Mouse (Mus musculus): ENCODE measurements around the gene Ccdc113.

Ccdc113 gene

DNA sequence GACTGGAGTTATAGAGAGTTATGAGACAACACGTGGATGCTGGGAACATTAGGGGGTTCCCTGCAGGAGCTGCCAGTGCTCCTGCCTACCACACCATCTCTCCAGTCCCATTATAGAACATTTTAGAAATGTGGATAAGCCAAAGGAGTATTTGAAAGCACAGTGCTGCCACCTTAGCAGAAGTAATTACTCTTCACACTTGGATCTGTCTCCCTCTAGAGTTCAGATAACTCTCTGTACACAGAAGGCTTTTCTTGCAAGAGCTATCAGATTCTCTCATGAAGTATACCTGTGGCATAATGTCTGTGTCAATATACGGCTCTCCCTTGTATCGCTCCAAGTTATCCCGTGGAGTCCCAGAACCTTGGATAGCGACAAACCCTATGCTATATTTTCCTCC lies 5.6 kb downstream of the Ccdc113 start:
- 43% methylated on average over 5 of the region's 5 CpGs for WGBS

DNA sequence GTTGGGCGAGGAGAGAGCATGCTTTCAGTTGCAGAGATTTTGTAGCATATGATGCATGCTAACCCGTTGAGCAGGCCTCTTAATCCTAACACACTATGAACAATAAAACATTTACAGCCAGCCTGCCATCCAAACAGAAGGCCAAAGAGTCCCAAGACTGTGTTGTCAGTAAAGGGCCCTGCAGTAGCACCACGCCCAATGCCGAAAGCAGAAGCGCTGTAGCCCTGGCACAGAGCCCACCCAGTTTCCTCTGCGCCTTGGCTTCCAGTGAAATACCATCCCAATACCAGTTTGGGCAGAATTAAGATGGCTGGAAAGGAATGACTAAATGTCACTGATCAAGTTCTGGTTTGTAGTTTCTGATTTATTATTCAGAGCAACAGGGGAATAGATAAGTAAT lies 8.3 kb downstream of the Ccdc113 start:
- WGBS, result 84% methylated on average over 6 of the region's 6 CpGs

DNA sequence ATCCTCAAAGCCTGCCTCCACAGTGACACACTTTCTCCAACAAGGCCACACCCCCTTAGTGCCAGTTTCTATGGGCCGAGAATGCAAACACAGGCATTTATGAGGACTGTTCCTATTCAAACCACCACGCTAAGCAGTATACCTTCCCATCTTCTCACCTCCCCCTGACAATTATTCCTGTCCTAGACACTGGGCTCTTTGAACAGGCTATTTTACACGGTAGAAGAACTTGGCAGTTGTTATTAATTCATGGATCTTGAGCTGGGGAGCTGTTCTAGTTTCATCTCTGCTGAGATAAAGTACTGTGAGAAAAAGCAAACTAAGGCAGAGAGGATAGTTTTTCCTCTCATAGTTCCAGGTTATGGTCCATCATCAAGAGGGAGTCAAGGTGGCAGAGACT lies 9.2 kb downstream of the Ccdc113 start:
- 43% methylated on average over 3 of the region's 3 CpGs for WGBS

DNA sequence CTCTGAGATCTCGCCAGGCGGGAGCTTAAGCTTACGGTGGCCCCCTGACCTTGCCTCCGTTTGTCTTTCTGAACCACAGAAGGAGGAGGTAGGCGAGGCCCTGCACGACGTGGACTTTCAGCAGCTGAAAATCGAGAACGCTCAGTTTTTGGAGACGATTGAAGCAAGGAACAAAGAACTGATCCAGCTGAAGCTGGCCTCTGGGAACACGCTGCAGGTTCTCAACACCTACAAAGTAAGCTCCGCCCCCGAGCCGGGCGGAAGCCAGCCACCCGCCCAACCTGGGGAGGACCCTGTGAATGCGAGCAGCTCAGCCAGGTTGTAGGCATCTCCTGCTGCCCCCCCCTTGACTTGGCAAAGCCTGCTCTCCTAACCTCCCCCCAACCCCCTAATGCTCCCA lies 11.9 kb downstream of the Ccdc113 start:
- WGBS, result 86% methylated on average over 17 of the region's 17 CpGs

DNA sequence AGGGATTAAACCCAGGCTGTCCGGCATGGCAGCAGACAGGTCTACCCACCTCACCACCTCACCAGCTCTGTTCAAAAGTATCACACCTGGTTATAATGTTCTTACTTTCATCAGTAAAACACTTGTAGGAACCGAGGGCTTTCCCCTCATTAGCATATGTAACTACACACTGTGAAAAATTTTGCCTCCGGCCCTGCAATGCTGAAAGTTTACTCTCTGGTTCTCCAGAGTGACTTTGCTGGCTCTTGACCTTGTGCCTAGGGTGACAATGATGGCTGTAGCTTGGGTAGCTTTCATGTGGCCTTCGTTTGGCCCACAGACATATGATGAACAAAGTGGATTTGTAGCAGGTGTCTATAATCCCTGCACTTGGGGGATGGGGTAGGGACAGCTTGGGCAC lies 13.1 kb downstream of the Ccdc113 start:
- 88% methylated on average over 4 of the region's 4 CpGs for WGBS

DNA sequence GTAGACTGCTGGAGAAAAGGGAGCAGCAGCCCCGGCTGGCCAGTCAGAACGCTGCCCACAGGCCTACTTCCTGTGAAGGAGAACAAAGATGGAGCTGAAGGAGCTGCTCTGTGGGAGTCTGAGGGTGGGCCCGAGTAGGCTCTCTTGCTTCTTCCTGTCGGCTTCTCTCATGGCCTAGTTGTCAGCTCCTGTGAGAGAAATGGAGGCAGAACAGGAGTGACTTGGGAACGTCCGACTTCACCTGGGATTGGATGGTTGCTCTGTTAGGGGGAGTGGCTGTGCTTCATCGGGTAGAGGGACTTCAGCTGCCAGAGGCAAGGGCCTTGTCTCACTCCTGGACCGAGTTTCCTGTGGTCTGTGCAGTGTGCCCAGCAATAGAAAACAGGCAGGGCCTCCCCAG lies 14.0 kb downstream of the Ccdc113 start:
- WGBS, result 54% methylated on average over 8 of the region's 8 CpGs

DNA sequence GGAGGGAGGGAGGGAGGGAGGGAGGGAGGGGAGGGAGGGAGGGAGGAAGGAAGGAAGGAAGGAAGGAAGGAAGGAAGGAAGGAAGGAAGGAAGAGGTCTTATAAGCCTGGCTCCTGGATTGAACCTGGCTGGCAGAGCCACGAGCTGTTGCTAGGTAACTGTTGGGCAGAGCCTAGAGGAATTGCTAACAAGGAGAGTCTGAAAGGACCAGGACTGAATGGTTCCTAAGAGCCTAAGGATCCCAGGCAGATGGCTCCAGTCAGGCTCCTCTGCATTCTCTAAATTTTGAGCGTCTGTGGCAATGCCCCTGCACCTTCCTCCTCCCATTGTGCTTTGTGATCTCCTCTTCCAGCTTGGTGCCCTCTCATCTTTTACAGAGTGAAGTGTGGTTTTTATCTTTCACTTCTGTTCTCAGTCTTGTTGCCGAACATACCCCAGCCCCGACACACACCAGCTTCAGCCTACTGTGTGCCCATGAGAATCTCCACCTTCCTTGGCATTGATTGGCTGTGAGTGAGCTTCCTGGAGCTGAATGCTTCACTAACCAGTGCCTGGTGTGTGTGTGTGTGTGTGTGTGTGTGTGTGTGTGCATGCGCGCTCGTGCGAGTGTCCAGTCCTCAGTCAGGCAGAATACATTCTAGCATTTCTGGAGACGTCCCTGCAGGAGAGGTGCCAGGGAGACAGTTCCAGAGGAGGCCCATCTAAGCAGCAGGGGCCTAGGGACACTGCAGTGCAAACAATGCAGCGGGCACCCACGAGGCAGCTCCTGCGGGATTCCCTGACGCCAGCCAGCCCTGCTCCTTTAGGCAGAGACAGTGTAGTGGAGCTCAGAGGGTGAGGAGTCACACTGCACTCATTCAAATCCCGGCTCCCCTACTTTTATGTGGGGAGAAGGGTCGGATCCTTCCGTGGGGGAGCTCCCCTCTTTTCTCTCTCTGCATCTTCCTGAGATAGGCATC lies 16.3 kb downstream of the Ccdc113 start:
- WGBS, result 39% methylated on average over 16 of the region's 16 CpGs

DNA sequence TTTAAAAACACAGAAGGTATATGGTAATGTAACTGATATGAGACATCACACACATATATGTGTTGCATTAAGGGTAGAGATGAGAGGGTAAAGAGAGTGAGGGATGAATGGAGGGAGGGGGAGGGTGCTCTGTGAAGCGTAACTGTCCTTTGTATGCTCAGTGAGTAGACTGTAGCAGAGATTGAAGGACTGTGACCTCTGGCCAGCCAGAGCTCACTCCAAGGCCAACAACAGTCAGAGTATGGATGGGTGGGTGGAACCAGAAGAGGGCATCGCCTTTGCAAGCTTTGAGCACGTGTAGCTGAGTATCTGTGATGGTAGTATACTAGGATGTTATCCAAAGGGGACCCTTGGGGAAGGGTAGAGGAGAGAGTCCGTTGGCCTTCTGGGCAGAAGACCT lies 17.7 kb downstream of the Ccdc113 start:
- 87% methylated on average over 4 of the region's 4 CpGs for WGBS

DNA sequence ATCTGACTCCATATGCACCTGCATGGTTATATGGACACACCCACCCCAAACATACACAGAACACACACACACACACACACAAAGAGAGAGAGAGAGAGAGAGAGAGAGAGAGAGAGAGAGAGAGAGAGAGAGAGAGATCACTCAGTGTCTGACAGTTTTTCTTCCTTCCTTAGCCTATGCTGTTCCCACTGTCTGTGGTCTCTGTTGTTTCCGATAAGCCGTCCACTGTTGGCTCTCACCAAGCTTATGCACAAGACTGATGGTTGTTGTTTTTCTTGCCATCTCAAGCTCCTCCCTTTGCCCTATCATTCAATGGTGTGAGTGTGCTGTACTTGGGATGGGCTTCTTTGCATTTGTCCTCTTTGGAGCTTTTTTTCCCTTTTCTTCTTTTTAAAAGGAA lies 22.1 kb downstream of the Ccdc113 start:
- WGBS, result 85% methylated on average over 2 of the region's 2 CpGs

DNA sequence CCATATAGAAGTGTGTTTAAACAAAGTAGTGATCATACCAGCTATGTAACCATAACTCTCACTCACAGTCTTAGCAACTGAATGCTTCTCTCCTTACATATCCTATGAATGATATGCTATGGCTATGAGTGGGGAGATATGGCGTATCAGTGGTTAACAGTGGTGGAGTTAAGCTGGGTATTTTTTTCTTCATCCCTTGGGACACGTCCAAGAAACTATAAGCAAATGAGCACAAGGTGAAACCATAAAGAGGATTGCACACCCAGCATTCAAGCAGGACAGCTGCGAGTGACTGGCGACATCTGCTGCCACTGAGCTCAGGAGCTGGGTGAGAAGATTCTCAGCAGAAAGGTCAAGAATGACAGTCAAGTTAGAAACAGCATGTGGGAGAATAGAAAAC lies 32.3 kb downstream of the Ccdc113 start:
- WGBS, result 63% methylated on average over 4 of the region's 4 CpGs

DNA sequence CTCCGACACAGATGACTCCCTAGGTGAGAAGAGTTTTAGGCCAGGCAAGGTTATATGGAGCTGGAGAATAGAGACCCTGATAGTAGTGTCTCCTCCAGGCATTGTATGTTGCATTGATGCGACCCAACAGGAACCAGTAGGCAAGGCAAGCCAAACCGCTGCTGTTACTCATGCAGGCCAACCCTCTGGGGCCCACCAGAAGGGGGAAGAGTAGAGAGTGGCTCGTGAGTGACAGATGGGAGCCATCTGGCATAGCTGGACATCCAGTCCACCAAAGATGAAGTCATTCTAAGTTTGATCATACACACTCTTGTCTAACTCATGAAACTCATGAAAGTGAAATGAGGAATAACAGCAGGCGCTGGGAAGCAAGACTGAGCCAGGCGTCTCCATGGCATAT lies 32.9 kb downstream of the Ccdc113 start:
- WGBS, result 79% methylated on average over 6 of the region's 6 CpGs

DNA sequence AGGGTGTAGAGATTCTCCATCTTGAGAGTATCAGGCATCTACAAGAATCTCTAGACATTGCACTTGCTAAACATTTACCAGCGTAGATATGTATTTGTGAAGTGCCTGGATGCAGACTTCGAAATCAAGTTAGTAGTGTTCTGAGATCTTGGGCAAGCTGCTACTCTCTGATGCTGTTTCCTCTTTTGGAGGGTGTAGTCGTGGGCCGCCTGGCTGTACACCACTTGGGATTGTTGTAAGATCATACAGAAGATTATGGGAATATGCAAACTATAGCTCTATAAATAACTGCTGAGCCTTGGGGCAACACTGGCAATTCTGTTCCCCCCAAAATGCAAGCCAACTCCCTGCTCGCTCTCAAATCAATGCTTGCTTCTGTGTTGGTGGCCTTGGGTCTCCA lies 39.3 kb downstream of the Ccdc113 start:
- 67% methylated on average over 5 of the region's 5 CpGs for WGBS

DNA sequence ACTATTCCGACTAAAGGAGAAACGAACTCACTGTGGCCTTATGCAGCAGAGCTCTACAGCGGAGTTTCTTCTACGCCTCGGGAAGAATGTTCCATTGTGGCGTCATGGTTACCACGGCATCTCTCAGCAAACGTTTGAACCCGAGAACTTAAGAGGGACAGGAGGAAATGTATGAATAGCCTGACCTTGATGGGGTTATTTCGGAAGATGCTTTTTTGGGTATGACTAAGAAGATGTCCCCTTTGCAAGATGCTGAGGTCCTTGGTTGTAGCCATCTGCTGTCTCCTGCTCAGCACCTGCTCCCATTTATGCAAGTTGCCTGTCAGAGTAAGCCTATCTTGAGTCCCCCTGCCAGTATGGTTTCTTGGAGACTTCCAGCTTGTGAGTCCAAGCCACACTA lies 42.4 kb downstream of the Ccdc113 start, which contains the start of gene Prss54:
Prss54 (minus strand) TSS at position 101 of the 400 bp plus-strand sequence.
- 67% methylated on average over 10 of the region's 10 CpGs for WGBS

DNA sequence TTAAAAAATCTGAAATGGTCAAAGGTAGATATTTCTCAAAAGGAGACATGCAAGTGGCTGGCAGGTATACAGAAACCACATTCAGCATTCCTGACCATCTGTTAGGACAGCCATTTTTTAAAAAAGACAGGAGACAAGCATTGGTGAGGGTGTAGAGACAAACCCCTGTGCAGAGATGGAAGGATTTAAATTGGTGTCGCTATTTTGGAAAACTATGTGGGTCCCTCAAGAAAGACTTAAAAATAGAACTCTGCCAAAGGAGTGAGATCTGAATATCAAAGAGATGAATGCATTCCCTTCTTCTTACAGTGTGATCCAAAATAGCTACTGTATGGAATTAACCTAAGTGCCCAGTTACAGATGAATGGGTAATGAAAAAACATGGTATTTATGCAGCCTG lies 53.5 kb downstream of the Ccdc113 start:
- WGBS, result 50% methylated on average over 1 of the region's 1 CpGs

DNA sequence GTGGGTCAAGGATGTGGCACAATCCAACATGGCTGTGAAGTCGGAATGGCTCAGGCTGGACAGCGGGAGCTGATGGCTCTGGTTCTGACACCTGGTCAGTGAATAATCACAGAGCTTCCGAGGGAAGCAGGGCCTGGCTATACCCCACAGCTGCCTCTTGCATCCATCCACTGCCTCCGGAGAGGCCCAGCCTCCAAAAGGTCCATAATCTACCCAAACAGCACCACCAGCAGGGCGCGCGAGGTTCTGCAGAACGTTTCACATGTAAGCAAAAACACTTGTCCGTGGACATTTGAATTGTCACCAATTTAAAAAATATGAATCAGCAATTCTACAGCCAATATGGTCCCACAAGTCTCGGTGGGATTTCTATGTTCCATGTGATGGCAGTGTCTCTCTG lies 55.4 kb downstream of the Ccdc113 start:
- WGBS, result 64% methylated on average over 10 of the region's 10 CpGs

DNA sequence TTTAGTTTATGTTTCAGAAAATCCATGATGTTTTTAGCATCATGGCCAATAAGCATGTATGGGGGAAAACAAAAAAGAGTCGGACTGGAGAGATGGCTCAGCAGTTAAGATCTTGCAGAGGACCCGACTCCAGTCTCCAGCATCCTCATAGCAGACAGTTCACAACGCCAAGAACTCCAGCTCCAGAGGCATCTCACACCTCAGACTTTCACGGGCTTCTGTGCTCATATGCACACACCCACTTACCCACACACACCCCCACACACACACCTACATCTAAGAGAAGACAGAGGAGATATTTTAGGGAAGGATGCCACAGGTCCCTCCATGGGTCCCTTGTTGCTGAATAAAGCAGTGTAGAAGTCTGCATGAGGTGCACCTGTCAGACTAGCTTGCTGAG lies 56.7 kb downstream of the Ccdc113 start:
- 41% methylated on average over 4 of the region's 4 CpGs for WGBS

DNA sequence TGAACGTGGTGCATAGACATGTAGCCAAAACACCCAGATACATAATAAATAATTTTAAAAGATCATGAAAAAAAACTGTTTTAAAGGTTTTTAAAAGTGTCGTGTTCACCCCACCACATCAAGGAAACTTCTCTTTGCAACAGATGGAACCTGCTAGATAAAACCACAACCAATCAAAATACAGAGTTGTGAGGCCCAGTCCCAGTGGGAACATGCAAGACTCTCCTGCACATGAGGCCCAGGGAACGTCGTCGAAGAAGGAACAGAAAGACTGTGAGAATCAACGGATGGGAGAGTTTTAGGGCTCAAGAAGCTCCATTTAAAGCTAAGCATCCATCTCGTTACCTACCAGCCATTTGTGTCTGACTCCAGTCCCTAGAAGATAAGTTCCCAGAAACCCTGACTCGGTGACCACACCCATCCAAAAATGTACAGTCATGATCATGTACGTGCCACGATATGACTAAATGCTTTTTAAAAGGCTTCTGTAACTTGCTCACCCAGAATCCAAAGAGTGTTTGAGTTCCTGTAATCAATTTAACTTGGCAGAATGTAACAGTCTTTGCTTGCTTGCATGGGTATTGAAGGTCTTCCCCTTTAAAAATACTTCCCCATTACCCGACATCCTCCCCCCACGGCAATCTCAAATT lies 58.4 kb downstream of the Ccdc113 start:
- 79% methylated on average over 12 of the region's 12 CpGs for WGBS

DNA sequence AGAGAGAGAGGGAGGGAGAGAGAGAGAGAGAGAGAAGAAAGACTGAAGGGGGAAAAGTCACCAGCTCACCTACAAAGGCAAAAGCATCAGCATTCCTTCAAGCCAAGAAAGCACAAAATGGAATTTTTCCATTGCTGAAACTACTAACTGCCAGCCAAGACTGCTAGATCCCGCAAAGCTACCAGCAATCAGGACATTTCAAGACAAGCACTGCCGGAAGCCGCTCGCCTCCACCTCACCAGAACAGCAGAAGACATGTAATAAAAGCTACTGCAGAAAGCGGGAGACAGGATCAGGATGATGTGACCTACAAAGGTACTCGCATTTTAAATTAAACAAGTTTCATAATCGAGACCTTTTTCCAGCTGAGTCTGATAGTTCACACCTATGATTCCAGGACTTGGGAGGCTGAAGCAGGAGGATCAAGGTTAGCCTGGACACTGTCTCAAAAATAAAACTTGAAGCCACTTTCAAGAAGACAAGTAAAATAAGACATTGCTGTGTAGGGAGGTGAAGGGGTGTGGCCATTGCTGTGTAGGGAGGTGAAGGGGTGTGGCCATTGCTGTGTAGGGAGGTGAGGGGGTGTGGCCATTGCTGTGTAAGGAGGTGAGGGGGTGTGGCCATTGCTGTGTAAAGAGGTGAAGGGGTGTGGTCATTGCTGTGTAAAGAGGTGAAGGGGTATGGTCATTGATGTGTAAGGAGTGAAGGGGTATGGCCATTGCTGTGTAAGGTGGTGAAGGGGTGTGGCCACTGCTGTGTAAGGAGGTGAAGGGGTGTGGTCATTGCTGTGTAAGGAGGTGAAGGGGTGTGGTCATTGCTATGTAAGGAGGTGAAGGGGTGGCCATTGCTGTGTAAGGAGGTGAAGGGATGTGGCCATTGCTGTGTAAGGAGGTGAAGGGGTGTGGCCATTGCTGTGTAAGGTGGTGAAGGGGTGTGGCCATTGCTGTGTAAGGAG lies 59.8 kb downstream of the Ccdc113 start:
- 40% methylated on average over 7 of the region's 7 CpGs for WGBS

DNA sequence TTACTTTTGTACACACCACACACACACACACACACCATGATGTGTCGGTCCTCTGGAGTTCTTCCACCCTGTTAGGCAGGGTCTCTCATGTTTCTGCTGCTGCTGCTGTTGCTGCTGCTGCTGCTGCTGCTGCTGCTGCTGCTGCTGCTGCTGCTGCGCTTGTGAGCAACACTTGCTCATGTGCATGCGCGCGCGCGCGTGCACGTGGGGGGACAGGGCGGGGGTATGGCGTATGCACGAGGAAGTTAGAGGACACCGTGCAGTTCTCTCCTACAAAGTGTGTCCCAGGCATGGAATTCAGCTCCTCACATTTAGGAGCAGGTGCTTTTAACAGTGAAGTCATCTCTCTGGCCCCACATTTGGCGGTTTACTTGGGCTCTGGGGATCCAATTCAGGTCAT lies 61.2 kb downstream of the Ccdc113 start:
- WGBS, result 83% methylated on average over 14 of the region's 14 CpGs

DNA sequence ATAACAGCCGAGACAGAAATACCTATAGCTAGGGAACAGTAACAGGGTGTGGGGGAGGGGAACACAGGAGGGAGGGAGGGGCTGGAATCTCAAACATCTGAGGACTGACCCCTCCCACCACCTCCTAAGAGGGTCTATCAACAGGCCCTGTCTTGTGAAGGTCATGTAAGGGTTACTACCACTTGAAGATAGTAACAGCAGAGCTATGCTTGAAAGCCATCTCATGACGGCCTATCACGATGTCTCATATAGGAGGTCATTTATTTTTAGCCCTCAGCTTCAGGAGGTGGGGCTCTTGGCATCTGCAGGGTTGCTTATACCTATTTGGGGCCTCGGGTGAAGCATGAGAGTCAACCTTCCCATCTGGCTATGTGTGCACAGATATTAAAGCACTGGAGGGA lies 63.0 kb downstream of the Ccdc113 start:
- 66% methylated on average over 4 of the region's 4 CpGs for WGBS

DNA sequence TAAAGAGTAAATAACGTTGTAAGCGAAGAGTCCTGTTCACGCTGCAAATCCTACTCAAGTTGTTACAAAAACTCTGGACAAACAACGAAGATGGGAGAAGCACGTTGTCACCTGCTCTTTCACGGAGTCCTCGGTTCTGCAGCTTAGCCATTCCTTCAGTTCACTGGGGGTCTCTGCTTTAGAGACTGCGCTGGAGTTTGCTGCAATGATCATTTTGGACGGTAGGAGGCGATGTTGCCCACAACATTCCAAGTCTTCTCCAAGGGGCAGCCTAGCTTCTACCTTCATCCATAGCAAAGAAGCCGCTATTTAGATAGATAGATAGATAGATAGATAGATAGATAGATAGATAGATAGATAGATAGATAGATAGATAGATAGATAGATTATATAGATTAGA lies 66.0 kb downstream of the Ccdc113 start:
- 11% methylated on average over 11 of the region's 11 CpGs for WGBS

DNA sequence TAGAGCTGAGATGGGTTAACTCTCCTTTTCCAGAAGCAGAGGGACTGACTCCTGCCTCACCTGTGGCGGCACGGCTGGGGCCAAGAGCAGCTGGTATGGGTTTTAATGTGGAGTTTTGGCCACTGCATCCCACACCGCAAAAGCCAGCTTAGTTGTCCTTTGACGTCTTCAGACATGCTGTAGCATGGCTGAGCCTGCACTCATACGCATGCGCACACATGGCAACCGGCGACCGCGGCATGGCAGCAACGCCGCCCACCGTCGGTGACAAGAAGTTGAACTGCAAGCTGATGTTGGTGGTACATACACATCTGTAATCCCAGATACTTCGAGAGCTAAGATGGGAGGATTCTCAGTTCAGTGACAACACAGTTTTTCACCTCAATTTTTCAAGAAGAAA lies 67.4 kb downstream of the Ccdc113 start:
- 76% methylated on average over 15 of the region's 15 CpGs for WGBS

Data from cerebral cortex, adult 2 months (tissue).